Mouse (Mus musculus): ENCODE results near the gene Vmn1r203. TPM values are rescaled to one million over a fixed set of nuclear protein-coding genes. Genes with fewer than 3 reads are reported as not detected.
"Not testable (repeated sequence)": the region's sequence is repeated elsewhere in the genome, so short reads cannot be mapped to it uniquely, and the experiment has no call there.

The Vmn1r203 gene
- not detected for total RNA-seq (2021)
- long read RNA-seq, experiment 1 = 0 reads
- long read RNA-seq, experiment 2 = 0 reads

GRCm38 (mm10) chr13:22517814-22518213 is at the start of gene Vmn1r203:
Gene Vmn1r203 (plus strand): TSS chr13:22518114.
- no peak for DNase-seq

GRCm38 (mm10) chr13:22471623-22472022 is 46.3 kb upstream of the Vmn1r203 start, which contains the start of gene Vmn1r201:
Gene Vmn1r201 (plus strand): TSS chr13:22471923.
- no peak for DNase-seq

GRCm38 (mm10) chr13:22502431-22502830 is 15.5 kb upstream of the Vmn1r203 start:
- no peak for DNase-seq

GRCm38 (mm10) chr13:22505281-22505680 is 12.6 kb upstream of the Vmn1r203 start, which contains the start of gene Vmn1r202:
Gene Vmn1r202 (minus strand): TSS chr13:22505381.
- DNase-seq = no peak

GRCm38 (mm10) chr13:22552898-22553297 is 35.0 kb downstream of the Vmn1r203 start, which contains the start of gene Vmn1r204:
Gene Vmn1r204 (plus strand): TSS chr13:22553198.
- not testable (repeated sequence) for DNase-seq

GRCm38 (mm10) chr13:22574911-22575310 is 57.0 kb downstream of the Vmn1r203 start:
- not testable (repeated sequence) for DNase-seq

Other genes starting within 250 kb of the Vmn1r203 start
- gene Vmn1r195, start 247.6 kb upstream of the Vmn1r203 start, total RNA-seq (2021) = not detected
- gene Vmn1r196, start 228.2 kb upstream of the Vmn1r203 start, total RNA-seq (2021) = not detected
- not detected for gene Vmn1r197, start 193.5 kb upstream of the Vmn1r203 start, total RNA-seq (2021)
- not detected for gene Vmn1r198, start 167.8 kb upstream of the Vmn1r203 start, total RNA-seq (2021)
- gene Vmn1r199, start 138.3 kb upstream of the Vmn1r203 start, total RNA-seq (2021) = not detected
- not detected for gene Vmn1r200, start 127.7 kb upstream of the Vmn1r203 start, total RNA-seq (2021)
- not detected for gene Vmn1r201, start 46.2 kb upstream of the Vmn1r203 start, total RNA-seq (2021)
- not detected for gene Vmn1r202, start 12.7 kb upstream of the Vmn1r203 start, total RNA-seq (2021)
- not detected for gene Vmn1r204, start 35.1 kb downstream of the Vmn1r203 start, total RNA-seq (2021)
- gene Vmn1r205, start 74.9 kb downstream of the Vmn1r203 start, total RNA-seq (2021) = not detected
- gene Vmn1r206, start 106.1 kb downstream of the Vmn1r203 start, total RNA-seq (2021) = not detected
- not detected for gene Vmn1r207-ps, start 211.5 kb downstream of the Vmn1r203 start, total RNA-seq (2021)